Mouse (Mus musculus) ES-Bruce4 (cell line): ENCODE data around the gene Defb47.

Source experiments
- CTCF ChIP-seq: IDR thresholded peaks from one replicate; pipeline ENCODE4 v1.8.1; 2011; ENCODE audit warnings: low read depth, low read length
- POLR2A ChIP-seq: IDR thresholded peaks from one replicate; pipeline ENCODE4 v1.8.1; 2011; ENCODE audit warnings: low read length; ENCODE audit not compliant: insufficient read depth

GRCm38 (mm10) chr14:62997777-62998176, at the start of gene Defb47:
- TF ChIP-seq CTCF (no peak), POLR2A (no peak)
